Mouse (Mus musculus) regulatory T cell (primary cell): ENCODE measurements around the gene Sfxn2.

Source experiments
- in situ Hi-C: fragments of 300-600 bp; cut with MboI, MseI; formaldehyde crosslinking; loops from one replicate; pipeline ENCODE4 v1.15.1; 2025; ENCODE audit warnings: high pct_unique_total_duplicates

Sfxn2 gene

GRCm38 (mm10) chr19:46629807-46630206 lies 56.6 kb downstream of the Sfxn2 start:
- in situ Hi-C loops, result no loop called here

DNA sequence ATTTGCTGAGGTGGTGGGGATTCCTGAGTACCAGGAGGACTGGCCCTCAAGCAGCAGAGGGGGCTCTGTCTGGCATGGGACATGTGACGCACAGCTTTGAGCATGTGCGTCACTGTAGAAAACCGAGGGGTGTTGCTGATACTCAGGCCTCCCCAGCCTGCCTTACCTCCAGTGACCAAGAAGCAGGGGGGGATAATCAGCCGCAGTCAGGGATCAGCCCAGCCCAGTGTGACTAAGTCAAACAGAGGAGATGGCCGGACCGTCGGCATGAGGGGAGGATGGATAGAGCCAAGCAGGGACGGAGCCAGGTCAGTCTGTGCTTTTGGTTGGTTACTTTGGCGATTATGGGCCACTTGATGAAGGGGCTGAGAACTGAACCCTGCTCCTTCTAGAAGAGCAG lies 58.5 kb downstream of the Sfxn2 start:
- in situ Hi-C loops, result no loop called here

DNA sequence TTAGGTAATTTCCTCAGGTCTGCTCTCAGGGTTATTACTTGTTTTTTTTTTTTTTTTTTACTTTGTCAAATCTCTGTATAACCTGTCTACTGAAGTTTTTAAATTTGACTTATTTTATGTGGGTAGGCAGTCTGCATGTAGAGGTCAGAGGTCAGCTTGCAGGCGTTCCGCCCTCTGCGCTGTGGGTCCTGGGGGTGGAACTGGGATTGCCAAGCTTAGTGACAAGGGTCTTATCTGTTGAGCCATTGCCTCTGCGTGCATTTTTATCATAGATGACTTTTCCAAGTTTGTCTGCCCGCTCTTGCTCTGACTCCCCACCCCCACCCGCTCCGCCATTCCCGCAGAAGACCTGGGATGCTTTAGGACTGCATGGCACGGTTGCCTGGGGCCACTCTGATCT lies 62.6 kb downstream of the Sfxn2 start:
- in situ Hi-C loops, result no loop called here

DNA sequence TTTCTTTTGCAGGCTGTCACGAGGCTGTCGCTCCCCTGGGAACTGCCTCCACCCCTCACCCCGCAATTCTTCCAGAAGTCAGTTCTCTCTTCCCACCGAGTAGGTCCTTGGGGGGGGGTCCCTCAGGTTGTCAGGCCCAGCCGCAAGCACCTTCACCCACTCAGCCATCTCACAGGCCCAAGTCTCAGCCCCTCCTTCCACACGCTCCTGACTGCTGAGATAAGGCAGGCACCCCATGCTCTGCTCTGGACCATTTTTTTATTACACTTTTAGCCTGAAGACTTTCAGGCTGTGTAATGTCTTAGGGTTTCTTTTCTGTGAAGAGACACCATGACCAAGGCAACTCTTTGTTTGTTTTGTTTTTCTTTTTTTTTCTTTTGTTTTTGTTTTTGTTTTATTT lies 64.4 kb downstream of the Sfxn2 start:
- in situ Hi-C loops, result no loop called here

GRCm38 (mm10) chr19:46639053-46639452 lies 65.9 kb downstream of the Sfxn2 start:
- in situ Hi-C loops, result no loop called here

GRCm38 (mm10) chr19:46639496-46639895 lies 66.3 kb downstream of the Sfxn2 start:
- in situ Hi-C loops, result no loop called here

GRCm38 (mm10) chr19:46640780-46641179 lies 67.6 kb downstream of the Sfxn2 start:
- in situ Hi-C loops, result no loop called here

GRCm38 (mm10) chr19:46641420-46642085 lies 68.4 kb downstream of the Sfxn2 start:
- in situ Hi-C loops, result no loop called here

- in situ Hi-C loops, result no loop called here
Measured at GRCm38 (mm10) chr19:46642136-46642753, 69.1 kb downstream of the Sfxn2 start.

GRCm38 (mm10) chr19:46643236-46643635 lies 70.1 kb downstream of the Sfxn2 start:
- in situ Hi-C loops, result no loop called here

DNA sequence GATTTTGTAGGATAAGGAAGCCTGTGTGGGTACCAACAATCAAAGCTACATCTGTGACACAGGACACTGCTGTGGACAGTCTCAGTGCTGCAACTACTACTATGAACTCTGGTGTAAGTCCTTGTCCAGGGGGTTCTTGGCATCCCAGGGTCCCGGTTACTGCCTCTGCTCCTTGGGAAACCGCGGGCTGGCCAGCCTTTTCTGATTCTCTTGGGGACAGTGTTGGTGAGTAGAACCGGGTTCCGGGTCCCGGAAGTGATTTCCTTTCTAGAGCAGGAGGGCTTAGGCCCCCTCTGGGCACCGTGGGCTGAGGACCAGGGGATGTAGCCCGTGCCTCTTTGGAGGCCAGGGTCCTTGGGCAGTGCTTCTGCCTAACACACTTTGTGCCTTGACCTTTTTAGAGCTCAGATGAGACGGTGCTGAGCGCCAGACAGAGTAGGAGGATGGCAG lies 71.2 kb downstream of the Sfxn2 start:
- in situ Hi-C loops, result no loop called here

DNA sequence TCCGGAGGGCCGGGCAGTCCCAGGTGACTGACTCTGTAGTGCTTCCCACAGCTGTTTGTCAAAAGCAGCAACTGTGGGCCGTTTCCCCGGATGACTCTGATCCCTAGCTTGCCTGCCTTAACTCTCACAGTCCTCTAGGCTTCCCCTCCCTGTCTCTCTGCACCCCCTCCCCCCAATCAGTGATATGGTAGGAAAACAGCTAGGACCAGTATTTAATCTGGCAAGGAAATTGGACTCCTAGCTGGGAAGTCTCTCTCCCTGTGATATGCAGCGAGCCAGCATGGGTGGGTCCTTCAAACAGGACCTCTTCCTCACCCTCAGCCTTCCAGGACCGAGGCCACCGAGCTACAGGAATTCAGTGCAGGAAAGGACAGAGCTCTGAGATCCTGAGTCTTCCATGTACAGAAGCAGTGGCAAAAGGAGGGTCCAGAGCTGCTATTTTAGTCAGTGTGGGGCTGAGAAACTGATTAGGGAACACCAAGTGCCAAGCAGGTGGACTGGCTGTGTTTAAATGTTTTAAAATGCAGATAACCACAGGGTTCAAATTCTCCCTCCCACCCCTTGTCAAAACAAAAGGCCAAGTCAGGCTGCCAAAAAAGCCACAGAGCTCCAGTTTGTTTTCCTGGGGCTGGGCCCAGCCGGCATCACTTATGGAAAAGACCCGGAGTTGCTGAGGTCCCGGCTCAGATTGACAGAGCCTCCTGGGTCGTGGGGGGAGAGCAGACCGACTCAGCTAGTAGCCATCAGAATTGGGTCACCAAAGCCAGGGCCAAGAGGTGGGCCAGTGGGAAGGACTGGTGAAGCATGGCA lies 71.8 kb downstream of the Sfxn2 start:
- in situ Hi-C loops, result no loop called here

DNA sequence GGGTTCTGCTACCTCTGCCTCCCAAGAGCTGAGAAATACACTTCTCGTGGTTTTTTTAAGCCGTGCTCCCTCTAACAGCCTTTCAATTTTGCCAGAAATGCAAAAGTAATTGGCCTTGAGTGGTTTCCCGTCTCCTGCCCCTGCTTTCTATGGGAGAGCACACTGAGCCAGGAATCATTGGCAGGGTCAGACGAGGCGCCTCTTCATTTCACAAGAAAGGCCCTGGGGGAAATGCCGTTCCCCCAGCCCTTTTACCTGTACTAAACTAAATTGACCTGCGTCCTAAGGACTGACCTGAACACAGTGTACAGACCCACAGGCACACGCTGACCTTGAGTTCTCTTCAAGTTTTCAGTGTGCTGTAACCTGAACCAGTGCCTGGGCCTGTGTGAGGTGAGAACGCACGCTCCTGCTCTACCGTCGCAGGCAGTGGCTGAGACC lies 72.9 kb downstream of the Sfxn2 start:
- in situ Hi-C loops, result no loop called here

DNA sequence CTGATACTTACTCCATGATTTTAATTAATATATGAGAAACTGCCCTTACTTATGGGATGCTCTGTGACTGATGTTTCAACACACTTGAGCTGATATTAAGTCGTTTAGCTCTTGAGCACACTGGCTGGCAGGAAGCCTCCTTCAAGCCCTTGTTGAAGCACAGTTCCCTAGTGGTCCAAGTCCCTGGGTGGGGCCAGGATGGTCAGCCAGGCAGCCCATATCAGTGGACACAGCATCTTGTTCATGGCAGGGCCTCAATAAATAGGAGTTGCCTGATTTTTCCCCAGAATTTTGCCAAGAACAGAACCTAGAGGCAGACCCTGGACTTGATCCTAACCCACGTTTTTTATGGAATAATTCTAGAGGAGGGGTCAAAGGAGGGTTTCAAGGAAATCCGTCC lies 74.1 kb downstream of the Sfxn2 start:
- in situ Hi-C loops, result no loop called here
